Mouse (Mus musculus): ENCODE measurements around the gene Gm8220.
"Not testable (repeated sequence)": the region's sequence is repeated elsewhere in the genome, so short reads cannot be mapped to it uniquely, and the experiment has no call there.

Gene Gm8220

GRCm38 (mm10) chr14:44285280-44285679, at the start of gene Gm8220:
Gene Gm8220 (plus strand): TSS chr14:44285580.
- DNase-seq (ENCODE audit: extremely low spot score, low read depth, low spot score), result not testable (repeated sequence)

DNA sequence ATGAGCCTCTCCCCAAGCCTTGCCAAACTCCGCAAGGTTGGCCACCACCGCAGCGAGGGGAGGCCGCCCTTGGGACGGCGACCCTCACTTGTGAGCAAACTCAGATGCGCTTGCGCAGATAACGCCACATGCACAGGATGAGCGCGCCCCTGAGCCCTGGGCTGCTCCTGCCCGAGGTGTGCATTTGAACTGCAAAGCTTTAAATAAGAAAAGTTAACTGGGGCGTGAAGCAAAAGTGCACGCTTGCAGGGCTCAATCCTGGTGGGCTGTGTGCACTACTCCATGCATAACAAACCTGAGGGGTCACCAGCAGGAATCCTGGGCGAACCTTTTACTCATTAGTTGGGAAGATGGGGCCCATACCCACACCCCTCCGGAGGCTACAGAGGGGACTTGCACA, 37.3 kb upstream of the Gm8220 start:
- no peak for DNase-seq (ENCODE audit: extremely low spot score, low read depth, low spot score)

GRCm38 (mm10) chr14:44312049-44312448, 26.7 kb downstream of the Gm8220 start:
- not testable (repeated sequence) for DNase-seq (ENCODE audit: extremely low spot score, low read depth, low spot score)

- not testable (repeated sequence) for DNase-seq (ENCODE audit: extremely low spot score, low read depth, low spot score)
Observed at GRCm38 (mm10) chr14:44338484-44338883, 53.1 kb downstream of the Gm8220 start, which contains the start of gene Gm5930. Gene Gm5930 (minus strand): TSS chr14:44338584.

Measured in hindlimb bud, embryonic 11.5 days (tissue).